18 mouse cellular contexts compared by ENCODE assay signal in the genomic region with DNA sequence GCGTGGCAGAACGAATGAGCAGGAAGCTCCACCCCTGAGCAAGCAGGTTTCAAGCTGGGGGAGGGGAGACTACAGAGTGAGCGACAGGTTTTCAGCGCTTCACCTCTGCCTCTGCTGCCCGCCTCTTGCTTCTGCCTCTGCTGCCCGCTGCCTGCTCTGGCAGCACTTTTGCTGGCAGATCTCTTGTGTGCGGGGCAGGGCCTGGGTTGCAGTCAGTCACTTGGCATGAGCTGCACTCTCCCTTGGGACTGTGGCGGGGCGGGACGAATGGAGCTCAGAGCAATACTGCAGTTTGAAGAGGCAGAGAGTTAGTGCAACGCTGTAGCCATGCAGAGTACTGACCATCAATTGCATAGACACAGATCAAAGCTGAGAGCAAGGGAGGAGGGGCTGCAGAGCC. TPM values are rescaled to one million over a fixed set of nuclear protein-coding genes. Genes with fewer than 3 reads are reported as not detected.
DNase-seq lines count a peak whose midpoint lies in the region; ATAC-seq and TF ChIP-seq lines count a peak whose summit lies in the region.
"Had no signal": no experiment of that assay in that cellular context is flagged by ENCODE, and none has a peak within 500 bp of the region (broad histone marks: within the 10 kb centered on the region; RNA-seq: fewer than 3 reads in every experiment).

No protein-coding gene starts in this region.

- H3K4me2 ChIP-seq in neural tube, embryonic 11.5 days (ENCODE audit: low read depth), result no peak overlapping the region
- no peak overlapping the region for H3K4me2 ChIP-seq in neural tube, embryonic 15.5 days
- H3K4me2 ChIP-seq: hindbrain, embryonic 13.5 days; limb, embryonic 15.5 days; lung, embryonic 15.5 days; midbrain, embryonic 12.5 days had no signal

- H3K4me1 ChIP-seq in heart, embryonic 10.5 days, result no peaks in the 10 kb centered on the region
- H3K4me1 ChIP-seq in neural tube, embryonic 11.5 days (ENCODE audit: control insufficient read depth, insufficient read depth, low read length), result no peaks in the 10 kb centered on the region
- H3K4me1 ChIP-seq in neural tube, embryonic 15.5 days, result no peaks in the 10 kb centered on the region
- H3K4me1 ChIP-seq in lung, adult 2 months (ENCODE audit: control insufficient read depth, insufficient read depth, low read length), result no peaks in the 10 kb centered on the region
- no peaks in the 10 kb centered on the region for H3K4me1 ChIP-seq in thymus, adult 2 months (replicated peaks; ENCODE audit: control insufficient read depth, insufficient read depth, low read length)
- H3K4me1 ChIP-seq: hindbrain, embryonic 13.5 days; limb, embryonic 15.5 days; lung, embryonic 15.5 days; midbrain, embryonic 12.5 days had no signal

- WGBS in heart, embryonic 10.5 days, result 89% methylated on average over 11 of the region's 11 CpGs
- 89% methylated on average over 11 of the region's 11 CpGs for WGBS in neural tube, embryonic 11.5 days
- WGBS in neural tube, embryonic 15.5 days, result 94% methylated on average over 11 of the region's 11 CpGs
- 86% methylated on average over 11 of the region's 11 CpGs for WGBS in lung, adult 2 months
- WGBS in thymus, adult 2 months, result 90% methylated on average over 11 of the region's 11 CpGs

- no peak overlapping the region for H3K4me3 ChIP-seq in heart, embryonic 10.5 days
- no peak overlapping the region for H3K4me3 ChIP-seq in neural tube, embryonic 11.5 days (ENCODE audit: low read depth, low read length)
- no peak overlapping the region for H3K4me3 ChIP-seq in neural tube, embryonic 15.5 days (replicated peaks)
- no peak overlapping the region for H3K4me3 ChIP-seq in lung, adult 2 months (replicated peaks; ENCODE audit: extremely low read depth, low read depth, low read length)
- H3K4me3 ChIP-seq in thymus, adult 2 months (ENCODE audit: control insufficient read depth, insufficient read depth, low read length), result no peak overlapping the region
- H3K4me3 ChIP-seq: hindbrain, embryonic 13.5 days; limb, embryonic 15.5 days; lung, embryonic 15.5 days; midbrain, embryonic 12.5 days had no signal

- peaks cover 21% of the 10 kb centered on the region for H3K36me3 ChIP-seq in heart, embryonic 10.5 days
- H3K36me3 ChIP-seq in neural tube, embryonic 11.5 days (ENCODE audit: control insufficient read depth, insufficient read depth, low read length), result no peaks in the 10 kb centered on the region
- peaks cover 18% of the 10 kb centered on the region for H3K36me3 ChIP-seq in neural tube, embryonic 15.5 days
- no peaks in the 10 kb centered on the region for H3K36me3 ChIP-seq in thymus, adult 2 months (ENCODE audit: control insufficient read depth, insufficient read depth, low read length)
- H3K36me3 ChIP-seq: lung, embryonic 15.5 days had no signal

- H3K9me3 ChIP-seq in heart, embryonic 10.5 days, result 0 out of 2 replicates have a peak, but pooled peaks cover 4% of the 10 kb centered on the region
- H3K9me3 ChIP-seq in neural tube, embryonic 11.5 days (ENCODE audit: control insufficient read depth, low read length), result no peaks in the 10 kb centered on the region
- H3K9me3 ChIP-seq in neural tube, embryonic 15.5 days (replicated peaks), result no peaks in the 10 kb centered on the region
- H3K9me3 ChIP-seq: limb, embryonic 15.5 days; lung, embryonic 15.5 days; midbrain, embryonic 12.5 days had no signal

- intact Hi-C loops in heart, postnatal 25 days (cut with DNase I), result no loop called here

- ATAC-seq in neural tube, embryonic 11.5 days (ENCODE audit: insufficient read depth, low FRiP score, low TSS enrichment), result no peak
- no peak for ATAC-seq in neural tube, embryonic 15.5 days (ENCODE audit: low FRiP score)
- ATAC-seq: activated CD4-positive, CD25-positive, alpha-beta regulatory T cell, adult 4 months; forebrain, postnatal 0 days; intestine, embryonic 16.5 days; Patski had no signal

- DNase-seq in heart, embryonic 10.5 days (ENCODE audit: low spot score), result peak; percentile 64
- no peak for DNase-seq in heart, postnatal 25 days (ENCODE audit: low spot score)
- peak; percentile 17 for DNase-seq in neural tube, embryonic 11.5 days (ENCODE audit: low spot score)
- DNase-seq in NIH3T3 (ENCODE audit: low read depth), result peak; percentile 22
- no peak for DNase-seq in lung, adult 2 months
- DNase-seq in thymus, adult 2 months, result no peak
- DNase-seq: cerebellum, adult 11-12 months; forebrain, postnatal 0 days; right cerebral cortex, adult 18-20 months had no signal

- no peak overlapping the region for H3K9ac ChIP-seq in neural tube, embryonic 11.5 days (ENCODE audit: low read length)
- no peak overlapping the region for H3K9ac ChIP-seq in neural tube, embryonic 15.5 days (replicated peaks)
- H3K9ac ChIP-seq: forebrain, postnatal 0 days; hindbrain, embryonic 13.5 days; limb, embryonic 15.5 days; lung, embryonic 15.5 days; midbrain, embryonic 12.5 days had no signal

- no peak overlapping the region for H3K27ac ChIP-seq in heart, embryonic 10.5 days
- no peak overlapping the region for H3K27ac ChIP-seq in neural tube, embryonic 11.5 days (ENCODE audit: low read depth, low read length)
- H3K27ac ChIP-seq in neural tube, embryonic 15.5 days (replicated peaks), result no peak overlapping the region
- no peak overlapping the region for H3K27ac ChIP-seq in thymus, adult 2 months (ENCODE audit: control insufficient read depth, insufficient read depth, low read length)
- H3K27ac ChIP-seq: hindbrain, embryonic 13.5 days; limb, embryonic 15.5 days; lung, embryonic 15.5 days; macrophage; midbrain, embryonic 12.5 days had no signal

- no peak for TF ChIP-seq POLR2A in lung, adult 2 months (IDR thresholded peaks at IDR 0.05; ENCODE audit: borderline replicate concordance, extremely low read depth, low read depth, low read length)
- TF ChIP-seq POLR2A in thymus, adult 2 months (IDR thresholded peaks at IDR 0.05; ENCODE audit: control insufficient read depth, extremely low read depth, insufficient read depth, low read length, poor library complexity), result no peak

- no peak for TF ChIP-seq CTCF in lung, adult 2 months (IDR thresholded peaks at IDR 0.05; ENCODE audit: insufficient read depth, low read length)
- no peak for TF ChIP-seq CTCF in thymus, adult 2 months (IDR thresholded peaks at IDR 0.05; ENCODE audit: borderline replicate concordance, control insufficient read depth, extremely low read depth, insufficient read depth, low read length, poor library complexity)

- H3K27me3 ChIP-seq in heart, embryonic 10.5 days (ENCODE audit: insufficient read depth, poor library complexity, severe bottlenecking), result no peaks in the 10 kb centered on the region
- no peaks in the 10 kb centered on the region for H3K27me3 ChIP-seq in neural tube, embryonic 11.5 days (ENCODE audit: control insufficient read depth, insufficient read depth, low read length)
- H3K27me3 ChIP-seq in neural tube, embryonic 15.5 days (replicated peaks), result no peaks in the 10 kb centered on the region
- H3K27me3 ChIP-seq in thymus, adult 2 months (ENCODE audit: control insufficient read depth, insufficient read depth, low read length), result no peaks in the 10 kb centered on the region
- H3K27me3 ChIP-seq: hindbrain, embryonic 13.5 days; limb, embryonic 15.5 days; lung, embryonic 15.5 days; midbrain, embryonic 12.5 days; Patski had no signal

RNA-seq across cellular contexts. Expression of a gene that starts 45.0 kb away (rescaled TPM):
- 0.64 and 0.80 TPM in 2 replicates for polyA plus RNA-seq in heart, embryonic 10.5 days (2016; fragmentation: Nextera tagmentation; extraction: Ambion mirVana)
- total RNA-seq in heart, postnatal 25 days (2021), result under 1 TPM; 0.42 to 0.62 TPM
- 0.97 and 1.0 TPM in 2 replicates for polyA plus RNA-seq in neural tube, embryonic 11.5 days (2014; fragmentation: Nextera tagmentation; extraction: Ambion mirVana)
- polyA plus RNA-seq in neural tube, embryonic 15.5 days (2015; fragmentation: Nextera tagmentation; extraction: Ambion mirVana), result 0.74 and 0.77 TPM in 2 replicates
- 0.16 and 0.24 TPM in 2 replicates for polyA plus RNA-seq in lung, adult 2 months (2012; rRNA removed)
- 0.64 and 0.65 TPM in 2 replicates for polyA plus RNA-seq in thymus, adult 2 months (2012; rRNA removed)

Comparison
In these comparisons a context has a peak if more than half of its experiments do, and no peak if none do; other contexts are left out.
1. DNase-seq: peak in heart, embryonic 10.5 days (single experiment), neural tube, embryonic 11.5 days (single experiment) and NIH3T3 (single experiment); none in heart, postnatal 25 days (single experiment), lung, adult 2 months (single experiment) and thymus, adult 2 months (single experiment).